Mouse (Mus musculus) left cerebral cortex, postnatal 14 days (tissue): ENCODE measurements around the gene Tada2b. TPM values are rescaled to one million over a fixed set of nuclear protein-coding genes. Genes with fewer than 3 reads are reported as not detected.

Experiments used
- DNase-seq, 2 experiments: peaks; one replicate each; pipeline ENCODE4 v3.0.0; 2021 to 2022; ENCODE audit warnings: low spot score in 2 of 2, mixed read lengths in 1 of 2
- intact Hi-C: fragments of 180-260 bp; cut with DNase I; formaldehyde crosslinking; loops from one replicate; pipeline ENCODE4 v1.15.1; 2025
- total RNA-seq, 2 experiments: library from RNA; stranded (reverse); gene quantifications; 2 replicates each; pipeline ENCODE4 v1.2.3; 2021

Gene Tada2b
- total RNA-seq, 2 experiments from 2014 or later = 26.5 to 29.1 TPM

GRCm38 (mm10) chr5:36452821-36453220, 31.3 kb downstream of the Tada2b start:
- DNase-seq = no peak
- intact Hi-C loops = no loop called here

GRCm38 (mm10) chr5:36451872-36452389, 32.2 kb downstream of the Tada2b start:
- intact Hi-C loops = no loop called here
- no peak for DNase-seq

DNA sequence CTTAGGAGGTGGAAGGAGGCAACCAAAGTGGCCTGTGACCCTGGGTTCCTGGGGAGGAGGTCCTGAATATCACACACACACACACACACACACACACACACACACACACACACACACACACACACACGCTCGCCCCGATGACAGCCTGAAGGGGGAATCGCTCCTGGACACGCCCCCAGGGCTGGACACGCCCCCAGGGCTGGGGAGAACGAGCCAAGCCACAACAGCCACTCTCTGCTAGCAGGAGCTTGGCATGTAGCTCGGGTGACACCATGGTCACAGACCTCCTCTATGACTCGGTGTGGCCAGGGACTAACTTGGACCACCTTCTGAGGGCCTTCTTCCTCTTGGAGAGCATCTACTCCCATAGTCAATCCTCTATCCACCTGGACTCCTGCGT, 33.0 kb downstream of the Tada2b start:
- DNase-seq = no peak
- intact Hi-C loops = no loop called here

- DNase-seq = no peak
- intact Hi-C loops = no loop called here
Measured at GRCm38 (mm10) chr5:36449710-36450358, 34.3 kb downstream of the Tada2b start.

GRCm38 (mm10) chr5:36447872-36448271, 36.2 kb downstream of the Tada2b start:
- DNase-seq = no peak

DNA sequence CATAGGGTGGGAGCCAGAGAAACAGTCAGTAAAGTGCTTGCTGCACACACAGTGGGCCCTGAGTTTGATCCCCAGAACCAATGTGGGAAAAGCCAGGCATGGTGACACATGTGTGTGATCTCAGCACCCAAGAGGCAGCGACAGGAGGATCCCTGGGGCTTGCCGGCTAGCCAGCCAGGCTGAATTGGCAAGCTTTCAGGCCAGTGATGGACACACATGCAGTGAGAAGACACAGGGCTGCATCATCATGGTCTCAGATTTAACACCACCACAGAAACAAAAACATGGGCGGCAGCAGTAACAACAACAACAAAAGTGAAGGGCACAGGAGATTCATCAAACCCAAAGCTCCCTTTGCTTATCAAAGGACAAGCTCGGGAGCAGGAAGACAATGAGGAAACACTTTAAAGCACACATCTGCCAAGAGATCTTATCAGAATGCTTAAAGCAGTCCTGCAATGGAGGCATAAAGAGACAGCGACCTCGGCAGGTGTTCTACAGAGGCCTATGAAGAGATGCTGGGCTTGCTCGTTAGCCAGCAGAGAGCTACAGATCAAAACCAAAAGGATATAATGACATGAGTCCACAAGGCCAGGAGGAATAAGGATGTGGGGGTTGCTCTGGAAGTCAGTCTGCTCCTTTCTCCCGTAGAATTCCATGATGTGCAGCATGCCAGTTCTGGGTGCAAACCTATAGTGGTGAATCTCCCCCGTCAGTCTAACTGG, 37.8 kb downstream of the Tada2b start:
- intact Hi-C loops = no loop called here
- DNase-seq = no peak

More at GRCm38 (mm10) chr5:36447872-36448271, 36.2 kb downstream of the Tada2b start:
- intact Hi-C loops = no loop called here

- DNase-seq = no peak
- intact Hi-C loops = no loop called here
Measured at GRCm38 (mm10) chr5:36445028-36445427, 39.1 kb downstream of the Tada2b start.

DNA sequence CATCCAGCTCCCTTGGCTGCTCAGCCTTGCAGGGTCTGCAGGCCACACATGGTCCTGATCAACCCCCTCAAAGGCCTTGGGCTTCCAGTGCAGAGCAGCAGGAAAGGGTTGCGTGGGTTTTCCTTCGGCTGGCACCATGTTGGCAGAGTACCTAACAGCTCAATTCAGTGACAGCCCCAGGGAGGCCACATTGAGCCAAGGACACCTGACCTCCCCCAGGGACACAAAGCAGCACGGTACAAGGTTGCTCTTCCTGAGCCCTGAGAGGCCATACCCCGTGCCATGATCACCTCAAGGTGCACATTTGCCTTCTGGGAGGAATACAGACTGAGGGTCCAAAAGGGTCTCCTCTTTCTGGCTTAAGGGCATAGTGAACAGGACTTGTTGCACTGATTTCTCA, 39.5 kb downstream of the Tada2b start:
- intact Hi-C loops = no loop called here
- no peak for DNase-seq

- DNase-seq = no peak
- intact Hi-C loops = no loop called here
Measured at GRCm38 (mm10) chr5:36440741-36441140, 43.3 kb downstream of the Tada2b start.

- no peak for DNase-seq
- intact Hi-C loops = no loop called here
Measured at GRCm38 (mm10) chr5:36436858-36437257, 47.2 kb downstream of the Tada2b start.

DNA sequence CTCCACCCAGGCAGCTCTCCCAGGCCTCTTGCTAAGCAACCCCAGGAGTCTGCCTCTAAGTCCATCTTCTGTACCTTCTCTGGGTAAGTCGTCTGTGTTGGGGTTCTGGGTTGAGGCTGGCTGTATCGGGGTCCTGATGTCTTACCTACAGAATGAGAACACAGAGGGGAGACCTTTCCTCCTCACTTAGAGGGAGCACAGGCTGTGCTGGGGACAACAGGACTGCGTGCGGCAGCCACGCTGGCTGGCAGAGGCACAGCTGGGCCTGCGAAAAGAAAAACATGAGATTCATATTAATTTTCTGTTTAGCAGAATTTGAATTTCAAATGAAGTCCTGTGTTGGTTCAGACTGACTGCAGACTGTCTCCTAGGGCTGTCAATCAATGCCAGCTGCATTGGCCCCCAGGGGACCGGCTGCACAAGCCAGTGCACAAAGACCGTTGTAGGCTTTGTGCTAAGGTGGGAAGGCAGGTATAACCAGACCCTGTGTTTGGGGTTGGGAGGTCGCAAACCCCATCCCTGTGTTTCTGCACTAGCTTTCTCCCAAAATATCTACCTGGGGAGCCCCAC, 49.6 kb downstream of the Tada2b start:
- intact Hi-C loops = no loop called here
- no peak for DNase-seq

DNA sequence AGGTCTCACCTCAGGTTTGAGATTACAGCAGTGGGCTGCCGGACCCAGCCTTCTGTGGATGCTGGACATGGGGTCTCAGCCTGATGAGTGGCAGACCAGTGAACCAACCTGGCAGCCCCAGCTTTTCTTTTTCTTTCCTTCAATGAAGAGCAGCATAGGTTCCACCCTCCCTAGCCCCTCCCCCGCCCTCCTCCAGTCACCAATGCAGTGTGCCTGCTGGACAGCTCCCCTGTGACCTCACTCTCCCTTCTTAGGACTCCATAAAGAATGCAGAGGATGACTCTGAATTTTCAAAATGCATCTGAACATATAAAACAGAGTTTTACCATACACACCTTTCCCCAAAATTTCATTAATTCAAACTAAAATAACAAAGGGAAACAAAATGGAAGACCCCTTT, 52.4 kb downstream of the Tada2b start:
- no peak for DNase-seq
- intact Hi-C loops = no loop called here

GRCm38 (mm10) chr5:36429551-36429950, 54.5 kb downstream of the Tada2b start:
- intact Hi-C loops = no loop called here
- DNase-seq = no peak

- DNase-seq = no peak
- intact Hi-C loops = no loop called here
Measured at GRCm38 (mm10) chr5:36427831-36428230, 56.3 kb downstream of the Tada2b start.

- intact Hi-C loops = no loop called here
- DNase-seq = peak; percentile 60 to 69
Measured at GRCm38 (mm10) chr5:36426404-36426803, 57.7 kb downstream of the Tada2b start.

GRCm38 (mm10) chr5:36424676-36425075, 59.4 kb downstream of the Tada2b start:
- intact Hi-C loops = no loop called here

More at GRCm38 (mm10) chr5:36424676-36425075, 59.4 kb downstream of the Tada2b start:
- no peak for DNase-seq

Other genes with a start within 250 kb of the Tada2b start
- 10 to 100 TPM; 48.2 to 49.2 TPM for gene Sorcs2, start 86.1 kb downstream of the Tada2b start, total RNA-seq
- 10 to 100 TPM; 20.4 to 20.8 TPM for gene Grpel1, start 19.3 kb downstream of the Tada2b start, total RNA-seq
- 1 to 10 TPM; 1.3 TPM for gene Ccdc96, start 303 bp upstream of the Tada2b start, total RNA-seq
- 10 to 100 TPM; 77.9 to 82.0 TPM for gene Tbc1d14, start 109.0 kb upstream of the Tada2b start, total RNA-seq
- gene D5Ertd579e, start 211.7 kb upstream of the Tada2b start, total RNA-seq = 10 to 100 TPM; 88.8 to 95.6 TPM